Mouse (Mus musculus): ENCODE data around the gene Glrx. TPM values are rescaled to one million over a fixed set of nuclear protein-coding genes. Genes with fewer than 3 reads are reported as not detected.
"Not testable (repeated sequence)": the region's sequence is repeated elsewhere in the genome, so short reads cannot be mapped to it uniquely, and the experiment has no call there.

Glrx gene
- polyA plus RNA-seq, 1 experiment from 2014 or later = 86.1 TPM

- no peak overlapping the region for H3K4me3 ChIP-seq (replicated peaks)
- no peak for ATAC-seq (ENCODE audit: low FRiP score)
- H3K4me2 ChIP-seq = no peak overlapping the region
- H3K27me3 ChIP-seq (replicated peaks) = no peaks in the 10 kb centered on the region
- WGBS = 81% methylated on average over 3 of the region's 3 CpGs
- H3K27ac ChIP-seq (replicated peaks) = no peak overlapping the region
- H3K36me3 ChIP-seq = no peaks in the 10 kb centered on the region
- H3K9me3 ChIP-seq (replicated peaks) = no peaks in the 10 kb centered on the region
- no peaks in the 10 kb centered on the region for H3K4me1 ChIP-seq
- no peak overlapping the region for H3K9ac ChIP-seq (replicated peaks)
Measured at GRCm38 (mm10) chr13:75818945-75819706, 20.5 kb upstream of the Glrx start.

GRCm38 (mm10) chr13:75819898-75820297, 19.8 kb upstream of the Glrx start:
- no peaks in the 10 kb centered on the region for H3K9me3 ChIP-seq (replicated peaks)
- H3K9ac ChIP-seq (replicated peaks) = no peak overlapping the region
- H3K4me2 ChIP-seq = no peak overlapping the region
- ATAC-seq (ENCODE audit: low FRiP score) = no peak
- no peak overlapping the region for H3K4me3 ChIP-seq (replicated peaks)
- H3K27me3 ChIP-seq (replicated peaks) = no peaks in the 10 kb centered on the region
- no peak overlapping the region for H3K27ac ChIP-seq (replicated peaks)
- no peaks in the 10 kb centered on the region for H3K4me1 ChIP-seq
- no peaks in the 10 kb centered on the region for H3K36me3 ChIP-seq

- not testable (repeated sequence) for H3K27ac ChIP-seq (replicated peaks); H3K36me3 ChIP-seq; H3K27me3 ChIP-seq (replicated peaks); H3K4me3 ChIP-seq (replicated peaks); ATAC-seq (ENCODE audit: low FRiP score); H3K9ac ChIP-seq (replicated peaks); H3K4me1 ChIP-seq; H3K9me3 ChIP-seq (replicated peaks); H3K4me2 ChIP-seq
- 89% methylated on average over 4 of the region's 4 CpGs for WGBS
Measured at GRCm38 (mm10) chr13:75822366-75822765, 17.3 kb upstream of the Glrx start.

DNA sequence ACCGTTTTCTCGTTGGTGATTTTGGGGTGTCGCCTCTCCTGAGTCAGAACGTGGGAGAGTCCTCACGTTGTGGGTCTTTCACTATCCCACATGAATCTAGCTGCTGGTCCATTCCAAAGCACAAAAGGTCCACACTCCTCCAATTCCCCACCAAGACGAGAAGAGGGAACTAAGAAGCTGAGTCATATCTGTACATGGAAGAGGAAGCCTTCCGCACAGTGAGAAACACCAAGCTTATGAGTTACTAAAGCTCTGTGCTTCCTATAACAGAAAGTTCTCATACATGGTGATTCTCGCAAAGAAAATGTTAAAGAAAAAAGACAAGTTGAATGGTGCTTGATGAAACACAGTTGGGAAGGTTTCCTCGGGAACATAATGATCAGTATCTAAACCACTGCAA, 16.5 kb upstream of the Glrx start:
- Histone ChIP-seq H3K9ac (replicated peaks) (no peak overlapping the region), H3K4me2 (no peak overlapping the region), H3K9me3 (replicated peaks) (no peaks in the 10 kb centered on the region), H3K36me3 (no peaks in the 10 kb centered on the region), H3K4me3 (replicated peaks) (no peak overlapping the region), H3K27ac (replicated peaks) (no peak overlapping the region), H3K27me3 (replicated peaks) (no peaks in the 10 kb centered on the region), H3K4me1 (no peaks in the 10 kb centered on the region)
- ATAC-seq (ENCODE audit: low FRiP score) = no peak
- 90% methylated on average over 9 of the region's 9 CpGs for WGBS

- WGBS = 83% methylated on average over 5 of the region's 5 CpGs
- Histone ChIP-seq H3K27ac (replicated peaks) (no peak overlapping the region), H3K4me2 (no peak overlapping the region), H3K9ac (replicated peaks) (no peak overlapping the region), H3K36me3 (no peaks in the 10 kb centered on the region), H3K4me3 (replicated peaks) (no peak overlapping the region), H3K4me1 (no peaks in the 10 kb centered on the region), H3K27me3 (replicated peaks) (no peaks in the 10 kb centered on the region), H3K9me3 (replicated peaks) (no peaks in the 10 kb centered on the region)
- ATAC-seq (ENCODE audit: low FRiP score) = no peak
Measured at GRCm38 (mm10) chr13:75824611-75825319, 14.9 kb upstream of the Glrx start.

GRCm38 (mm10) chr13:75825388-75825787, 14.3 kb upstream of the Glrx start:
- no peaks in the 10 kb centered on the region for H3K36me3 ChIP-seq
- H3K27ac ChIP-seq (replicated peaks) = no peak overlapping the region
- H3K4me1 ChIP-seq = no peaks in the 10 kb centered on the region
- ATAC-seq (ENCODE audit: low FRiP score) = no peak
- no peak overlapping the region for H3K4me3 ChIP-seq (replicated peaks)
- WGBS = 100% methylated on average over 1 of the region's 1 CpGs
- H3K9me3 ChIP-seq (replicated peaks) = no peaks in the 10 kb centered on the region
- H3K27me3 ChIP-seq (replicated peaks) = no peaks in the 10 kb centered on the region
- H3K9ac ChIP-seq (replicated peaks) = no peak overlapping the region
- H3K4me2 ChIP-seq = no peak overlapping the region

DNA sequence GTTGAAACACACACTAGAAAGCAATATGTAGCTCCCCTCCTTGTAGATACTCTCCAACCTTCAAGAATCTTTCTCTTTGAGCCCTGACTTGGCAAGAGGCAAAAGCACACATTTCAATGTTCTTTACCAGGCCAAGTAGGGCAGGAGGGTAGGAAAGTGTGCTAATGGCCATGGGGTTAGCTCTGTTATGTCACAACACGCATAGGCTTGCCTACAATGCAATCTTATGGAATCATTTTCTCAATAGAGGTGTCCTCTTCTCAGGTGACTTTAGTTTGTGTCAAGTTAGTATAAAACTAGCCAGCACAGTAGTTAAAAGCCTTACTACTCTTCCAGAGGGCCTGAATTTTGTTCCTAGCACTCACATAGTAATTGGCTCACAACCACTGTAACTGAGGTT, 9.0 kb upstream of the Glrx start:
- Histone ChIP-seq H3K9me3 (replicated peaks) (no peaks in the 10 kb centered on the region), H3K27ac (replicated peaks) (no peak overlapping the region), H3K36me3 (no peaks in the 10 kb centered on the region), H3K4me1 (no peaks in the 10 kb centered on the region), H3K4me2 (no peak overlapping the region), H3K27me3 (replicated peaks) (no peaks in the 10 kb centered on the region), H3K9ac (replicated peaks) (no peak overlapping the region), H3K4me3 (replicated peaks) (no peak overlapping the region)
- ATAC-seq (ENCODE audit: low FRiP score) = no peak
- 98% methylated on average over 1 of the region's 1 CpGs for whole genome bisulfite sequencing

DNA sequence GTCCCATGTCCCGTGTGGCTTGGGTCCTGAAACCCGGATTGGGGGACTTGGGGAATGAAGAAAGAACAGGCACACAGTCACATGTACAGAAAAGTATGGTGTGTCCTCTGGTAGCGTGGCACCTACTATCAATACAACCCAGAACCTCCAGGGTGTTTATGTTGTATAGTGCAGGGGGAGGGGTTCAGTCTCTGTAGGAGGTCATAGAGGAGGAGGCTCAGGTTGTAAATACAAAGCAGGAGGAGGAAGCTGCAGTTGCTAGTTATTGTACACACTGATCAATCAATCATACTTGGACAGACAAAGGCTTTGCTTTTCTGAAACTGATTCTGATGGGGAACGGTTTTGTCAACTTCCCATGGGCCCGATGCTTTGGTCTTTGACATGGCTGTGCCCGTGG, 8.0 kb upstream of the Glrx start:
- H3K9ac ChIP-seq (replicated peaks) = no peak overlapping the region
- 82% methylated on average over 6 of the region's 6 CpGs for WGBS

DNA sequence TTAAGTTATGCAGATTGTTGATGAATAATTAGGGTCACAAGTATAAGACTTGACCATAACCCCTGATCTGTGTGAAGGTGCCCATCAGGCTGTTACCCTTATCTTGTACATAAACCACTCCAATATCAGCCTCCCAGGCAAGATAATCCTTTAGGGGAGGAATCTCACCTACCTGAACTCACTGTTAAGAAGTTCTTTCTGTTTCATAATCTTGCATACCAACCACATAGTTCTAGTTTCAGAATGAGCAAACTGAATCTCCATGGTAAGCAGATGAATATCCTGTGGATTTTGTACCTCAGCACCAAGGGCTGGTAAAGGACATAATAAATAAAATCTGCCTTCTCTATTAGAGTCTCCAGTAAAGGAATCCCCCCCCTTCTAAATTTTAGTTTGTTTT, 7.0 kb upstream of the Glrx start:
- Histone ChIP-seq H3K27me3 (replicated peaks) (no peaks in the 10 kb centered on the region), H3K27ac (replicated peaks) (no peak overlapping the region), H3K9ac (replicated peaks) (no peak overlapping the region), H3K4me3 (replicated peaks) (no peak overlapping the region), H3K36me3 (no peaks in the 10 kb centered on the region), H3K9me3 (replicated peaks) (no peaks in the 10 kb centered on the region), H3K4me2 (no peak overlapping the region), H3K4me1 (no peaks in the 10 kb centered on the region)
- ATAC-seq (ENCODE audit: low FRiP score) = no peak

More for the DNA sequence above, 8.0 kb upstream of the Glrx start:
- H3K4me2 ChIP-seq = no peak overlapping the region
- H3K36me3 ChIP-seq = no peaks in the 10 kb centered on the region
- no peaks in the 10 kb centered on the region for H3K27me3 ChIP-seq (replicated peaks)
- H3K4me1 ChIP-seq = no peaks in the 10 kb centered on the region
- no peak for ATAC-seq (ENCODE audit: low FRiP score)
- H3K9me3 ChIP-seq (replicated peaks) = no peaks in the 10 kb centered on the region
- no peak overlapping the region for H3K4me3 ChIP-seq (replicated peaks)
- H3K27ac ChIP-seq (replicated peaks) = no peak overlapping the region

GRCm38 (mm10) chr13:75833499-75833898, 6.2 kb upstream of the Glrx start:
- Histone ChIP-seq H3K4me2 (no peak overlapping the region), H3K36me3 (no peaks in the 10 kb centered on the region), H3K27ac (replicated peaks) (no peak overlapping the region), H3K4me1 (no peaks in the 10 kb centered on the region), H3K4me3 (replicated peaks) (no peak overlapping the region), H3K27me3 (replicated peaks) (no peaks in the 10 kb centered on the region), H3K9ac (replicated peaks) (no peak overlapping the region), H3K9me3 (replicated peaks) (no peaks in the 10 kb centered on the region)
- ATAC-seq (ENCODE audit: low FRiP score) = no peak

DNA sequence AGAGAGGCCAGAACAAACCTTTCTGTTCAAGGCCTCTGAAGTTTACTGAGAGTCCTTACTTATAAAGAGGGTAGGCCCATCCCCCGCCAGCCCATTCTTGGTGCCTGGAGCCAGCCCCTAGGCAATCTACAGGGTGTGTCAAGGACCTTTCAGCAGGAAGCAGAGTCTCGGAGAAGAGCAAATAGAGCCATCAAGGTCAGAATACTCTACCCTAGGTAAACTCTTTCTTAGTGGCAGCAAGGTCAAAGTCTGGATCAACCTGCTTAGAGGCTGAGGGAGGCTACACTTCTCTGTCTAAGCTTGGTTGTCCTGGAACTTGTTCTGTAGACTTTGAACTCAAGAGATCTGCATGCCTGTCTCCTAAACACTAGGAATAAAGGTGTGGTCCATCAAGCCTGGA, 4.2 kb upstream of the Glrx start:
- Histone ChIP-seq H3K9me3 (replicated peaks) (no peaks in the 10 kb centered on the region), H3K27ac (replicated peaks) (no peak overlapping the region), H3K4me3 (replicated peaks) (no peak overlapping the region), H3K36me3 (no peaks in the 10 kb centered on the region), H3K4me2 (no peak overlapping the region), H3K27me3 (replicated peaks) (no peaks in the 10 kb centered on the region), H3K4me1 (peaks cover 11% of the 10 kb centered on the region), H3K9ac (replicated peaks) (no peak overlapping the region)
- ATAC-seq (ENCODE audit: low FRiP score) = no peak
- WGBS = 75% methylated on average over 2 of the region's 2 CpGs

GRCm38 (mm10) chr13:75838506-75838905, 1.2 kb upstream of the Glrx start:
- WGBS = 92% methylated on average over 4 of the region's 4 CpGs
- H3K4me2 ChIP-seq = no peak overlapping the region
- H3K9ac ChIP-seq (replicated peaks) = no peak overlapping the region
- H3K27me3 ChIP-seq (replicated peaks) = no peaks in the 10 kb centered on the region
- H3K36me3 ChIP-seq = no peaks in the 10 kb centered on the region
- ATAC-seq (ENCODE audit: low FRiP score) = no peak
- H3K4me1 ChIP-seq = peaks cover 39% of the 10 kb centered on the region
- H3K9me3 ChIP-seq (replicated peaks) = no peaks in the 10 kb centered on the region
- H3K27ac ChIP-seq (replicated peaks) = no peak overlapping the region
- no peak overlapping the region for H3K4me3 ChIP-seq (replicated peaks)
